Mouse (Mus musculus) thymus, adult 2 months (tissue): ENCODE data around the gene Adora3.

Experiments
- CTCF ChIP-seq: fragments of 200-500 bp; IDR thresholded peaks from 2 replicates; pipeline ENCODE4 v1.5.1; 2012; ENCODE audit warnings: mild to moderate bottlenecking, control low read depth, low read length, moderate library complexity, borderline replicate concordance; ENCODE audit not compliant: control insufficient read depth, poor library complexity, insufficient read depth; ENCODE audit errors: extremely low read depth
- POLR2A ChIP-seq: fragments of 200-500 bp; IDR thresholded peaks from 2 replicates; pipeline ENCODE4 v1.6.1; 2012; ENCODE audit warnings: mild to moderate bottlenecking, low read length, control low read depth, moderate library complexity; ENCODE audit not compliant: control insufficient read depth, poor library complexity, insufficient read depth; ENCODE audit errors: extremely low read depth

- TF ChIP-seq POLR2A (no peak), CTCF (no peak)
These were observed 54.0 kb downstream of the Adora3 start for GRCm38 (mm10) chr3:105924616-105925015.
